8 mouse cellular contexts compared by ENCODE assay signal in genomic region chr2:36197919-36198881, GRCm38 (mm10). TPM values are rescaled to one million over a fixed set of nuclear protein-coding genes. Genes with fewer than 3 reads are reported as not detected.
DNase-seq lines count a peak whose midpoint lies in the region; ATAC-seq and TF ChIP-seq lines count a peak whose summit lies in the region.

No protein-coding gene starts in this region.

- H3K9ac ChIP-seq in liver, postnatal 0 days (replicated peaks), result peak overlapping the region; percentile 62

- no peaks in the 10 kb centered on the region for H3K9me3 ChIP-seq in heart, embryonic 10.5 days
- no peaks in the 10 kb centered on the region for H3K9me3 ChIP-seq in liver, postnatal 0 days (ENCODE audit: low read length)

- peaks cover 40% of the 10 kb centered on the region for H3K27me3 ChIP-seq in heart, embryonic 10.5 days (ENCODE audit: insufficient read depth, poor library complexity, severe bottlenecking)
- H3K27me3 ChIP-seq in liver, postnatal 0 days (ENCODE audit: insufficient read depth, low read length), result peaks cover 22% of the 10 kb centered on the region
- H3K27me3 ChIP-seq in cerebellum, adult 2 months (ENCODE audit: control insufficient read depth, insufficient read depth, low read length), result peaks cover 2% of the 10 kb centered on the region; the same call in 1 of the 2 replicates

- TF ChIP-seq CTCF in liver, postnatal 0 days (IDR thresholded peaks at IDR 0.05; ENCODE audit: low read depth), result no peak
- no peak for TF ChIP-seq CTCF in olfactory bulb, adult 2 months (IDR thresholded peaks at IDR 0.05; ENCODE audit: insufficient read depth, low read depth, low read length)
- no peak for TF ChIP-seq CTCF in cerebellum, adult 2 months (IDR thresholded peaks at IDR 0.05; ENCODE audit: borderline replicate concordance, insufficient read depth, low read depth, low read length)

- ATAC-seq in liver, postnatal 0 days, result peak; percentile 99

- WGBS in heart, embryonic 10.5 days, result 12% methylated on average over 20 of the region's 20 CpGs
- WGBS in liver, postnatal 0 days (ENCODE audit: insufficient replicate concordance), result 13% methylated on average over 20 of the region's 20 CpGs
- WGBS in olfactory bulb, adult 2 months, result 14% methylated on average over 20 of the region's 20 CpGs
- WGBS in cerebellum, adult 2 months, result 32% methylated on average over 20 of the region's 20 CpGs

- DNase-seq in WW6 (ENCODE audit: low read depth, low spot score), result peak; percentile 62
- DNase-seq in embryo, embryonic 9.5 days (ENCODE audit: extremely low spot score), result peak; percentile 43
- peak; percentile 95 for DNase-seq in heart, embryonic 10.5 days (ENCODE audit: low spot score)
- DNase-seq in kidney, adult 8-10 months, result peak; percentile 23 to 51
- DNase-seq in liver, postnatal 0 days, result peak; percentile 82
- DNase-seq in cerebellum, adult 2 months, result no peak
- DNase-seq in urinary bladder, adult 2 months (ENCODE audit: low spot score), result no peak

- peaks cover 45% of the 10 kb centered on the region for H3K4me1 ChIP-seq in heart, embryonic 10.5 days
- peaks cover 38% of the 10 kb centered on the region for H3K4me1 ChIP-seq in liver, postnatal 0 days (ENCODE audit: insufficient read depth)
- H3K4me1 ChIP-seq in olfactory bulb, adult 2 months (ENCODE audit: control insufficient read depth, insufficient read depth, low read length), result peaks cover 24% of the 10 kb centered on the region
- H3K4me1 ChIP-seq in cerebellum, adult 2 months (ENCODE audit: control insufficient read depth, insufficient read depth, low read length), result peaks cover 9% of the 10 kb centered on the region; the same call in 1 of the 2 replicates

- no peaks in the 10 kb centered on the region for H3K36me3 ChIP-seq in heart, embryonic 10.5 days
- H3K36me3 ChIP-seq in liver, postnatal 0 days (replicated peaks; ENCODE audit: insufficient read depth, low read length), result no peaks in the 10 kb centered on the region

- H3K27ac ChIP-seq in heart, embryonic 10.5 days, result peak overlapping the region; percentile 80
- peak overlapping the region; percentile 89 for H3K27ac ChIP-seq in liver, postnatal 0 days (ENCODE audit: low read depth)
- H3K27ac ChIP-seq in olfactory bulb, adult 2 months (ENCODE audit: insufficient read depth, low read depth, low read length), result peak overlapping the region; percentile 83
- no peak overlapping the region for H3K27ac ChIP-seq in cerebellum, adult 2 months (ENCODE audit: insufficient read depth, low read length)

- no peak for TF ChIP-seq POLR2A in olfactory bulb, adult 2 months (IDR thresholded peaks at IDR 0.05; ENCODE audit: insufficient read depth, low read depth, low read length)
- TF ChIP-seq POLR2A in cerebellum, adult 2 months (IDR thresholded peaks at IDR 0.05; ENCODE audit: borderline replicate concordance, insufficient read depth, low read length), result no peak

- peak overlapping the region; percentile 72 for H3K4me2 ChIP-seq in liver, postnatal 0 days (ENCODE audit: low read depth, low read length)

- peak overlapping the region; percentile 41 for H3K4me3 ChIP-seq in heart, embryonic 10.5 days
- peak overlapping the region; percentile 45 for H3K4me3 ChIP-seq in liver, postnatal 0 days (ENCODE audit: low read depth, low read length)
- peak overlapping the region; percentile 23 for H3K4me3 ChIP-seq in olfactory bulb, adult 2 months (ENCODE audit: insufficient read depth, low read depth, low read length)
- no peak overlapping the region for H3K4me3 ChIP-seq in cerebellum, adult 2 months (replicated peaks; ENCODE audit: insufficient read depth, low read depth, low read length)

- TF ChIP-seq EP300 in liver, postnatal 0 days (IDR thresholded peaks at IDR 0.05; ENCODE audit: low read depth), result peak; percentile 77; the same call in 1 of the 2 replicates

RNA-seq across cellular contexts. Expression of gene Ptgs1, which starts 32.0 kb away (rescaled TPM):
- 12.2 and 16.4 TPM in 2 replicates for polyA plus RNA-seq in heart, embryonic 10.5 days (2016; fragmentation: Nextera tagmentation; extraction: Ambion mirVana)
- polyA plus RNA-seq in liver, postnatal 0 days (2015; fragmentation: Nextera tagmentation; extraction: Ambion mirVana), result 24.7 and 25.3 TPM in 2 replicates
- polyA plus RNA-seq in olfactory bulb, adult 2 months (2012; ENCODE audit: insufficient read depth, insufficient read length, low replicate concordance, missing spikeins), result not detected in 2 replicates
- 6.5 and 9.3 TPM in 2 replicates for polyA plus RNA-seq in cerebellum, adult 2 months (2012; rRNA removed)
- polyA plus RNA-seq in urinary bladder, adult 2 months (2012; rRNA removed), result 63.0 and 70.3 TPM in 2 replicates

Comparison
In these comparisons a context has a peak if more than half of its experiments do, and no peak if none do; other contexts are left out.
1. DNase-seq: peak in WW6 (single experiment), embryo, embryonic 9.5 days (single experiment), heart, embryonic 10.5 days (single experiment), kidney, adult 8-10 months (2 of 2) and liver, postnatal 0 days (single experiment); none in cerebellum, adult 2 months (0 of 2) and urinary bladder, adult 2 months (single experiment).